In the genomic region with DNA sequence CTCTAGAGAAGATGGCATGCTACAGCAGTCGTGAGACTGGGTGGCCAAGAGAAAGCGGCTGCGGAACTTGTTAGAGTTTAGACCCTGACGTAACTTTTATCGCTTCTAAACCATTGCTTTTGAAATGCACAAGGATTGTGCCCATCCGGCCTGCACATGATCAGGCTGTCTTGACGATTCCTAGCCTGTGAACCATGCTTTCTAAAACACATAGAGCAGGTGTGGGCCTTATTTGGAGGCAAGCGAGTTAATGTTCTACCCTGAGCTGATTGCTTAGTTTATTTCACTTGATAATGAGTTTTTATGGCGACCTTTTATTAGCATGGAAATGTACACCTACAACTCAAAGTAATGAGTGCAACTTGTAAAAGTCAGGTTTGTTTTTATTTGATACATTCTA, we compare ENCODE assay signal across 14 mouse cellular contexts.
"Had no signal": no experiment of that assay in that cellular context is flagged by ENCODE, and none has a peak within 500 bp of the region (broad histone marks: within the 10 kb centered on the region; RNA-seq: fewer than 3 reads in every experiment).

No protein-coding gene starts in this region.

- H3K9ac ChIP-seq: liver, embryonic 15.5 days; lung, embryonic 14.5 days; midbrain, embryonic 15.5 days had no signal

- ATAC-seq: midbrain, embryonic 15.5 days had no signal

- H3K36me3 ChIP-seq: limb, embryonic 10.5 days; liver, embryonic 15.5 days; midbrain, embryonic 15.5 days had no signal

- H3K9me3 ChIP-seq: limb, embryonic 10.5 days; liver, embryonic 15.5 days; megakaryocyte, embryonic 14.5 days; midbrain, embryonic 15.5 days had no signal

- H3K4me2 ChIP-seq: liver, embryonic 11.5 days; liver, embryonic 15.5 days; lung, embryonic 14.5 days; midbrain, embryonic 11.5 days; midbrain, embryonic 15.5 days had no signal

- H3K27me3 ChIP-seq: midbrain, embryonic 15.5 days had no signal

- H3K4me3 ChIP-seq: left cerebral cortex, adult 2 months; limb, embryonic 10.5 days; liver, embryonic 15.5 days; megakaryocyte, embryonic 14.5 days; midbrain, embryonic 15.5 days had no signal

- H3K27ac ChIP-seq: left cerebral cortex, adult 2 months; limb, embryonic 10.5 days; liver, embryonic 15.5 days; macrophage; midbrain, embryonic 15.5 days had no signal

- DNase-seq: lung, embryonic 14.5 days; lung, postnatal 14 days; right cerebral cortex, adult 18-20 months; spleen, adult 18-20 months; thymus, adult 18-20 months; thymus, postnatal 14 days had no signal
